Mouse (Mus musculus) adrenal gland, adult 18-20 months (tissue): ENCODE measurements around the gene 1700025F22Rik. TPM values are rescaled to one million over a fixed set of nuclear protein-coding genes. Genes with fewer than 3 reads are reported as not detected.
A peak's percentile ranks its signal among the peaks of the same experiment; 100 is the strongest.
"Not testable (repeated sequence)": the region's sequence is repeated elsewhere in the genome, so short reads cannot be mapped to it uniquely, and the experiment has no call there.

Source experiments
- DNase-seq, 2 experiments: peaks; one replicate each; pipeline ENCODE4 v3.0.0; 2021 to 2022; ENCODE audit warnings: low spot score in 2 of 2
- long read RNA-seq, 2 experiments: library from polyadenylated mRNA; stranded (forward); transcript quantifications; one replicate each; pipeline ENCODE4 v2.0.0; 2021
- total RNA-seq, 2 experiments: library from RNA; stranded (reverse); gene quantifications; 1 replicate in 1 of 2; 2 replicates in 1 of 2; pipeline ENCODE4 v1.2.3; 2021

Gene 1700025F22Rik
- not detected for total RNA-seq
- long read RNA-seq, experiment 1, result 0 reads
- long read RNA-seq, experiment 2, partial matches to known transcripts, result 0 of 1 reads
- long read RNA-seq, experiment 2, other reads (novel, unspliced or antisense), result 1 of 1 reads

DNA sequence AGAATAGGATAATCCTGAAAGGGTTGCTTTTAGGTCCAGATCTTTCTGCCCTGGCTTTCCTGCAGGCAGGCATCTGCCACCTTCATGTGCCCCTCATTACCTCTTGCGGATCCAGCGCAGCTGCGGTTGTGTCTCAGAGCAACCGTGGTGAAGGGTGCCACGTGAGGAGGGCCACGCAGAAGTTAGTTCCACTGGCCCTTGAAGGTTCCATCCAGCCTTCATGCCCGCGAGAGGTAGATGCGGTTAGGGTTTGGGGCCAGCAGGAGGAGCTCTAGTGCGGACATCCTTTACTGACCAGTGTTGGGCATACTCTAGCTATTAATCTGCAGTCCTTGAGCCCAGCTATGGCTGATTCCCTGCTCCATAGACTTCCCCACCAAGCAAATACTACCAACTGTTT is at the start of gene 1700025F22Rik:
Gene 1700025F22Rik (minus strand): TSS at position 149 of the 400 bp plus-strand sequence.
- peak in 1 of 2 experiments; percentile 22 for DNase-seq

DNA sequence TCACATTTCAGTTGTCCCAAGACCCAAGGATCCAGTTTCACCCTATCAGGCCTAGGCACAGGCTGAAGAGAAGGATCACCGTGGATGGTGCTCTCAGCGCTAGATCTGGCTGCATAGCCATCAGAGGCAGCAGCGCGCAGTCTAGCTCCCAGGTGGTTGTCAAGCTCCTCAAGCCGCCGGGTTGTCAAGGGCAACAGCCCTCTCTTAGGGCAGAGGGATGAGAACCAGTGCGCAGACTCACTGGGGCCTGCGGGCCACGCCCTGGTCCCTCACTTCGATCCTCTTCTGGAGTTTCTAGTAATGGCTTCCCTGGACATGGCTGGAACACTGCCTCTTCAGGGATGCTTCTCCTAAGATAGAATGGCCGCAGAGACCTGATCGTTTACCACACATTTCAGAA is 31.4 kb upstream of the 1700025F22Rik start, which contains the start of gene Ms4a13:
Gene Ms4a13 (minus strand): TSS at position 192 of the 400 bp plus-strand sequence.
- no peak for DNase-seq

DNA sequence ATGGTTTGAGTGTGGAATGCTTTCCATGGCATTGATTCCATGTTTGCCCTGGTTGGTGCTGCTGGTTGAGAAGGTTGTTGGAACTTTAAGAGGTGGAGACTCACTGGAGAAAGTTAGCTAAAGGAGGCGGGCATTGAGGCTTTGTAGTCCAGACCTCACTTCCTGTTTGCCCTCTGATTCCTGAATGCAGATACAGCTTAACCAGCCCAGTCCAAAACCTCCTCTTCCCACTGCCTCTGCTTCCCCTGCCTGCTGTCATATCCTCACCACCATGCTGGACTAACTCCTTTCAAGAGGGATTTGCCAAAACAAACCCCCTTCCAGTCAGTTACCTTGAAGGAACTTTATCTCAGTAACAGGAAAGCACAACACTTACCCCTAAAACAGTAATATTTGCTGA is 27.4 kb upstream of the 1700025F22Rik start:
- no peak for DNase-seq

DNA sequence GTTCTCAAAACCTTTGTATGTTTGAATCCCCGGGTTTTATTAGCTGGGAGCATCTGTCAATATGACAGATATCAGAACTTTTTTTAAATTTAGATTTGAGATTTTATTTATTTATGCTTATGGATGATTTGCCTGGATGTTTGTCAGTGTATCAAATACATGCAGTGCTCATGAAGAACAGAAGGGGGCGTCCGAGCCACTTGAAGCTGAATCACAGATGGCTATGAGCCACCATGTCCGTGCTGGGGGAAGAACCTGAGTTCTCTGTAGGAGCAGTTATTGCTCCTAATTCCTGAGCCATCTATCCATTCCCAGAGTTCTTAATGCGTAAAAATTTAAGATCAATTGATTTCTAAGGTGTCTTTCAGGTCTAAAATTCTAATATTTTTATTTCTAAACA is 19.0 kb upstream of the 1700025F22Rik start:
- DNase-seq, result peak; percentile 4 to 25

DNA sequence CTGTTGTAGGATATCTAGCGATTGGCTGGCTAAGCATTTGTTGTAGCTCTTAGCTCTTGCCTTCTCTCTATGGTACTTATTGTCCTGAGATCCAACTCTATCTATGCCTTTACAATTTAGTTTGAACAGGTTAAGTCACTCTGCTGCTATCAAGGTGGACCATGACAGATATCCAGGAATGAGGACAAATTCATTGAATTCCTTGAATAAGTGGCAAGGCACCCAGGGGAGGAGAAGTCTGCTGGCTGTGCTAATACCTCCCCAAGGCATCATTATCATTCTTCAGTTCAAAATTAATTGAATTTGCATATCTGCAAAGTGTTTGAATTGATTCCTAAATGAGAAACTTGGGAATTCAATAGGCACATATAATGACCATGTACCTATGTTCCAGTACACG is 12.3 kb upstream of the 1700025F22Rik start:
- DNase-seq, result no peak

DNA sequence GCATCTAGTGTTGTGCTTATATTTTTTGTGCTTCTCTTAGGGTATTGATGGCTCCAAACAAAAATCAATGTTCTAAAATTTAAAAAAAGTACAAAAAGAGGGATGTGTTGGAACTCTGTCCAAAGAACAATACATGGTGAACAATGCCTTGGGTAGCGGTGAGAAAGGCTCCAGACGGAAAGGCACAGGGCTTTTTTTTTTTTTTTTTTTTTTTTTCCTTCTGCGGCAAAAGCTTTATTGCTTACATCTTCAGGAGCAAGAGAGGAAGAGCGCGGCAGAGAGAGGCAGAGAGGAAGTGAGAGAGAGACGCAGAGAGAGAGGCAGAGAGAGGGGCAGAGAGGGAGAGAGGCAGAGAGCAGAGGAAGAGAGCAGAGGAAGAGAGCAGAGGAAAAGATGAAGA is 7.2 kb downstream of the 1700025F22Rik start:
- not testable (repeated sequence) for DNase-seq

DNA sequence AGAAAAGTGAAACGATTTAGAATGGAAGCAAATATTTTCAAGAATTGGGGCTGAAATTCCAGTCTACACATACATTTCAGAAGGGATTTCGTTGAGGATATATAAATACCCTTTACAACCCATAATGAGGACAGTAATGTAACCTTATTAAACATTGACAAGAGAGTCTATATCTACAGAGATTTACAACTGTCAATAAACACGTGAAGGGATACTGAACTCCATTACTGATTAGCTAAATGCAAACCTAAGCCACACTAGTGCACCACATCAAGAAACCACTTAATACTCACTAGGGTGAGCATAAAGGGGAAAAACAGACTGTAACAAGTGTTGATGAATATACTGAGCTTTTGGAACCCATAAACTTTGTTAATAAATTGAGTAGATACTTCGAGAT is 29.8 kb downstream of the 1700025F22Rik start:
- no peak for DNase-seq

DNA sequence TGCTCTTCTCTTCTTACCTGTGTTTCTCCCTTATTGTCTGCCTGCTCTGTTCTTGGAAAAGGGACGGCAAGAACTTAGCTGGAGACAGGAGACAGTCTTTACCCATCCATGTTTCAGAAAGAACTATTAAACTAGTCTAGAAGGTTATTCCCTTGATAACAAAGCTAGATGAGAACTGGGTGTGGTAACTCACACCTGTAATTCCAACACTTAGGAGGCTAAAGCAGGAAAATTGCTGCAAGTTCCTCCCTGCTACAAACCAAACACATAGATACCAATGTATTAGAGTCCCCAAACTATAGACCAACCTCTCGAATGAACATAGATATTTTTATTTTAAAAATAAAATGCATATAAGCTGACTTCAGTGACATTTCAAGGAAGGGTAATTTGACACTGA is 30.3 kb downstream of the 1700025F22Rik start:
- no peak for DNase-seq

DNA sequence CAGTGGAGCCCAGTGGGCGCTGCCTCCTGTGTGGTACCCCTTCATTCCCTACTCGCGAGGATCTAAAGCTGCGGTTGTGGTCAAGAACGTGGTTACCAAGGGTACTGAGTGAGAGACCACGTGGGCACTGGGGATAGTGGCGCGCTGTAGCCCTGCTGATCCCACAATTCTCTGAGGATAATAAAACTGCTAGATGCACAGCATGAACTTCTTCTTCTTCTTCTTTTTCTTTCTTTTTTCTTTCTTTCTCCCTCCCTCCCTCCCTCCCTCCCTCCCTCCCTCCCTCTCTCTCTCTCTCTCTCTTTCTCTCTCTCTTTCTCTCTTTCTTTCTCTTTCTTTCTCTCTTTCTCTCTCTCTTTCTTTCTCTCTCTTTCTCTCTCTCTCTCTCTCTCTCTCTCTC is 34.3 kb downstream of the 1700025F22Rik start, which contains the start of gene 1700017D01Rik:
Gene 1700017D01Rik (minus strand): TSS at position 101 of the 400 bp plus-strand sequence.
- not testable (repeated sequence) for DNase-seq

DNA sequence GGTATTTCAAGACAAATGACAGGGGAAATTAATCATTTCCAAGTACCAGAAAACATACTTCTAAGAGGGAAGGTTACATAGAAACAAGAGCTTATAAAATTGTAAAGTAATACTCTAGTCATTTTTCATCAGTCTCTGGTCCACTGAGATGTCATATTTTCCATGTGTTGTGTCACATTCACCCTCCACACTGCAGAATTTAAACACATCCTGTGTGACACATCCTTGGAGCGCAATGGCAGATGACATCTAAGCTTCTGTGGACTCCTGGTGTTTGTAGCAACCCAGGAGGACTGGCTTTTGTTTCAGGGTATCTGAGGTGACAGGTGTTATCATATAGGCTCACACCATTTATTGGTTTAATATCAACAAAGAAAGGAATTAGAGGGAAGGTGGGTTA is 35.4 kb downstream of the 1700025F22Rik start:
- no peak for DNase-seq

DNA sequence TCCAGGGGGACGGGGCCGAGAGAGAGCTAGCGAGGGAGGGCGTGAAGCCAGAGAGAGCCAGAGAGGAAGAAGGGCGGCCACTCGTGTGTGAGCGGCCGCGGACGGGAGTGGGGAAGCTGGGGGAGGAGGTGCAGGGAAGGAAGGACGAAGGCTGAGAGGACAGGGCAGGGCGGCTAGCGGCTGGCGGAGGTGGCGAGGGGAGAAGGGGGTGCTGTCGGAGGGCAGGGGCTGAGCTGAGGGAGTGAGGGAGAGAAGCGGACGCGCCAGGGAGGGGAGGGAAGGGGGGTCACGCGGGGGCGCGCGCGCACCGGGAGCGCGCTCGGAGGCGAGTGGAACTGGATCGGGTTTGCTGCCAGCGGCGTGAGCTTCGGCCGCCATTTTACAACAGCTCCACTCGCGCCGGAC is 44.1 kb downstream of the 1700025F22Rik start:
- peak; percentile 7 to 24 for DNase-seq

DNA sequence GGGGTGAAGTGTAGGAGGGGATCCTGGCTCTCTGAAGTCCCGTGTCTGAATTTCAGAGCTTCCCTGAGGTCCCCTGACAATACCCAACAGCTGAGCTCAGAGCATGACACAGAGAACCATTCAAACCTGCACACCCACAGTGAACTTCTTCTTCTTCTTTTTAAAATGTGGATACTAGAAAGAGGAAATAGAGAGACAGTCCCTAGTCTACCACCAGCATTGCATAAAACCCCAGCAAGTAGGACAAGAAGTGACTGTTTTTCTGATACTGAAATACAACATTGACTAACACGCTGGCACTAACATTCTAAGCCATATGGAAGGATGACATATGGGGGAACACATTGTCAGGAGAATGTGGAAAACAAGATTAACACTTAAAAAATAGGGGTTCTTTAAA is 45.8 kb downstream of the 1700025F22Rik start:
- DNase-seq, result no peak

DNA sequence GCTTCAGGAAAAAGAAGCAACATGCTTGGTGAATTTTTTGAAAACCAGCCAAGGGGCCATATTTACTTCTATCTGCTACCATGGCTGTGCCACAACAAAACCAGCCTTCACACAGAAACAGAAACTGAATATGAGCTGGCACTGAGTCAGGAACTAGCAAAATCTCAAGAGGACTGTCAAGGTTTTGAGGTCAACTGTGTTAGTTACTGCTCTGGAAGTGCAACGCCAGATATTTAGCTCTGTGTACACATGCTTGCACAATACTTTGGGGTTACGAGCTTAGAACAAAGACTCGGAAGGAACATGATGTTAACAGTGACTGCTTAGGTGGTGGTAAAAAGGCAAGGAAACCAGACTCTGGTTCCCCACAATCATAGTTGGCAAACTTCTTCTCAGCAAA is 57.4 kb downstream of the 1700025F22Rik start:
- peak in 1 of 2 experiments; percentile 8 for DNase-seq

DNA sequence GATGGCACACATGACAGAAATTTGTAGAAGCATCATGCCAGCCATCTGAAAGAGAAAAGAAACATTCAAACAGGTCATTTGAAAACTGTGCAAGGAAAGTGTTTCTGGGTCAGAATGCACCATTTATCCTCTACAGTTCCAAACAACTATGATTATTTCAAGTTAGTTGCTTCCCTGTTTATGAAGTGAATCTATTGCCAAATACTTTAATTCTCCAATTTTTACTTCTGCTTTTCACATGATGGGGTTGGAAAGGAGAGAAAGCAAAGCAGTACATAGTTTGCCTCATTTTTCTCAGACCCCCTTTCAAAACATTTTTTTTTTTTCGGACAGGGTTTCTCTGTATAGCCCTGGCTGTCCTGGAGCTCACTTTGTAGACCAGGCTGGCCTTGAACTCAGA is 63.2 kb downstream of the 1700025F22Rik start:
- no peak for DNase-seq

DNA sequence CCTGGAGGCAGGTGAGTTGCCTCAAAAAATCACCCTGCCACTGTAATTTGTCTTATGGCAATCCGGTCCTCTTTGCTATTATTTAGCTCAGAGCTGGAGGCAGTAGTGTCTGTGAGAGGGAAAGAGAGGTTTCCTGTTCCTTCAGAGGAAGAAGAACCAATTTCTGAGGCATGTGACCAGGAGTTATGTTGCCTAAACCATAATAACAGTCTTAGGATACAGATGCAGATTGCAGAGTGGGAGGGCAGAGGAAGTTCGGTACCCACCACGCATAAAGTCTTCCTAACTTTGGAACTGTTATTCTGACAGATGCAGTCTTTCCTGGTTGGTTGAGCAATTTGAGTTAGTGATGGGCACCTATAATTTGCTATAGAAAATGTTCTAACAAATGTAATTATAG is 66.7 kb downstream of the 1700025F22Rik start:
- DNase-seq, result no peak

DNA sequence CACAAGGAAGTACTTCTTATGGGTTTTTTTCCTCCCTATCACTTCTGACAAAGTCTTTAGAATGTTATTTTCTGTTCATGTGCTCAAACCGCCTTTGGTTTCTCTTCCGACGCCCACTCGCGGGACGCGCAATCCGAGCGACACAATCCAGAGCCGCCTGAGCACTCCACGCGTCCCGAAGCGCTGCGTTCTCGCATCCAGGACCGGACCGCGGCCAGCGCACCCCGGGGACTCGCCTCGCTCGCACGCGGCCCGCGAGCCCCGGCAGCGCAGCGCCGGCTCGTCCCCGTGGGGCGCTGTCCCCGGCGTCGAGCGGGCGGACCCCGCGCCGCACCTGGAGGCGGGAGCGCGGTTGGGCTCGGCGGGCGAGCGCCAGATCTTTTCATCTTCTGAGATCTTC is 73.0 kb downstream of the 1700025F22Rik start:
- DNase-seq, result not testable (repeated sequence)

Other genes starting within 250 kb of the 1700025F22Rik start
- gene Zp1, start 244.7 kb downstream of the 1700025F22Rik start, total RNA-seq, result not detected
- gene Ptgdr2, start 228.2 kb downstream of the 1700025F22Rik start, total RNA-seq, result not detected
- 10 to 100 TPM; 16.2 to 20.0 TPM for gene Ccdc86, start 216.1 kb downstream of the 1700025F22Rik start, total RNA-seq
- gene Ms4a10, start 190.7 kb downstream of the 1700025F22Rik start, total RNA-seq, result 10 to 100 TPM in 1 of 2 experiments, under 1 TPM in 1; 0.51 to 25.4 TPM
- not detected for gene Ms4a15, start 172.1 kb downstream of the 1700025F22Rik start, total RNA-seq
- not detected for gene Ms4a18, start 147.3 kb downstream of the 1700025F22Rik start, total RNA-seq
- gene Ms4a8a, start 84.2 kb downstream of the 1700025F22Rik start, total RNA-seq, result 1 to 10 TPM; 4.7 to 6.7 TPM
- gene 1700017D01Rik, start 34.4 kb downstream of the 1700025F22Rik start, total RNA-seq, result not detected
- not detected for gene Ms4a13, start 31.4 kb upstream of the 1700025F22Rik start, total RNA-seq
- not detected for gene Ms4a12, start 67.1 kb upstream of the 1700025F22Rik start, total RNA-seq
- gene Ms4a1, start 100.9 kb upstream of the 1700025F22Rik start, total RNA-seq, result under 1 TPM; 0.29 to 0.30 TPM
- gene Ms4a5, start 118.6 kb upstream of the 1700025F22Rik start, total RNA-seq, result not detected
- gene Ms4a14, start 149.1 kb upstream of the 1700025F22Rik start, total RNA-seq, result under 1 TPM; 0.13 to 0.42 TPM
- 1 to 10 TPM; 1.3 to 6.4 TPM for gene Ms4a7, start 170.8 kb upstream of the 1700025F22Rik start, total RNA-seq
- 10 to 100 TPM; 10.1 to 12.5 TPM for gene Ms4a4a, start 210.2 kb upstream of the 1700025F22Rik start, total RNA-seq
- gene Ms4a4c, start 239.4 kb upstream of the 1700025F22Rik start, total RNA-seq, result 1 to 10 TPM; 1.5 to 2.9 TPM